Mouse (Mus musculus) liver, embryonic 14.5 days (tissue): ENCODE results near the gene Lhx5. TPM values are rescaled to one million over a fixed set of nuclear protein-coding genes. Genes with fewer than 3 reads are reported as not detected.

Source experiments
- ATAC-seq: fragments of 200-750 bp; cut with Nextera tagmentation; 2 replicates; pipeline ENCODE4 v1.8.0; 2017; ENCODE audit warnings: moderate number of reproducible peaks, mild to moderate bottlenecking, moderate library complexity; ENCODE audit not compliant: insufficient read depth
- DNase-seq, 3 experiments: peaks; one replicate each; pipeline ENCODE4 v3.0.0-alpha.2; 2012 to 2013; ENCODE audit warnings: low read depth in 3 of 3, low spot score in 3 of 3
- H3K27ac ChIP-seq: fragments of 300-500 bp; sonication (generic); 2 replicates; pipeline ENCODE4 v1.5.1; 2014; ENCODE audit warnings: moderate library complexity, mild to moderate bottlenecking, control low read depth, inconsistent platforms
- H3K27me3 ChIP-seq: fragments of 300-500 bp; sonication (generic); 2 replicates; pipeline ENCODE4 v1.6.1; 2014; ENCODE audit warnings: mild to moderate bottlenecking, low read length, moderate library complexity; ENCODE audit not compliant: control insufficient read depth, insufficient read depth
- H3K36me3 ChIP-seq: fragments of 300-500 bp; sonication (generic); replicated peaks from 2 replicates; pipeline ENCODE4 v1.6.1; 2014; ENCODE audit warnings: low read depth; ENCODE audit not compliant: control insufficient read depth, insufficient read depth
- H3K4me1 ChIP-seq, 2 experiments: fragments of 200-500 bp in 1 of 2; fragments of 300-500 bp in 1 of 2; sonication (generic) in 1 of 2; replicated peaks; 2 replicates each; pipeline ENCODE4 v1.6.1; 2012 to 2014; ENCODE audit warnings: antibody characterized with exemption in 1 of 2, inconsistent platforms in 1 of 2, low read length in 1 of 2; ENCODE audit not compliant: control insufficient read depth in 2 of 2, insufficient read depth in 2 of 2
- H3K4me2 ChIP-seq: fragments of 300-500 bp; sonication (generic); 2 replicates; pipeline ENCODE4 v1.6.1; 2014; ENCODE audit warnings: low read depth, mild to moderate bottlenecking, control low read depth, moderate library complexity
- H3K4me3 ChIP-seq, 2 experiments: fragments of 200-500 bp in 1 of 2; fragments of 300-500 bp in 1 of 2; sonication (generic) in 1 of 2; 2 replicates each; pipeline ENCODE4 v1.5.1; 2012 to 2014; ENCODE audit warnings: low read depth in 2 of 2, low read length in 2 of 2, mild to moderate bottlenecking in 2 of 2, control low read depth in 1 of 2, inconsistent platforms in 1 of 2, moderate library complexity in 1 of 2; ENCODE audit not compliant: insufficient read depth in 1 of 2
- H3K9ac ChIP-seq: fragments of 300-500 bp; sonication (generic); replicated peaks from 2 replicates; pipeline ENCODE4 v1.6.1; 2014; ENCODE audit warnings: mild to moderate bottlenecking, control low read depth, moderate library complexity
- H3K9me3 ChIP-seq: fragments of 300-500 bp; sonication (generic); 2 replicates; pipeline ENCODE4 v1.6.1; 2016; ENCODE audit warnings: low read length, mixed read lengths; ENCODE audit not compliant: control insufficient read depth
- CTCF ChIP-seq: IDR thresholded peaks from 2 replicates; pipeline ENCODE4 v1.5.1; 2016; ENCODE audit warnings: antibody characterized with exemption, low read depth, control low read depth
- EP300 ChIP-seq: IDR thresholded peaks from 2 replicates; pipeline ENCODE4 v1.6.1; 2016; ENCODE audit warnings: antibody characterized with exemption, low read depth
- WGBS: fragments of 180-500 bp; shearing (Covaris S2); extraction: QIAGEN DNeasy Blood & Tissue Kit; methylation state at CpG from one replicate; pipeline ENCODE4 v1.1.7; 2014; ENCODE audit not compliant: insufficient replicate concordance; 5-methylcytosine and 5-hydroxymethylcytosine counted together
- polyA plus RNA-seq, 2 experiments: library from polyadenylated mRNA; depleted of rRNA in 1 of 2; stranded (reverse) in 1 of 2; unstranded in 1 of 2; fragments of >200 nt; fragmentation: Nextera tagmentation in 1 of 2; extraction: Ambion mirVana in 1 of 2; gene quantifications; 2 replicates each; pipeline versions ENCODE4 v1.2.1 to v1.2.3; 2012 to 2014

The Lhx5 gene
- polyA plus RNA-seq, 2 experiments: not detected

DNA sequence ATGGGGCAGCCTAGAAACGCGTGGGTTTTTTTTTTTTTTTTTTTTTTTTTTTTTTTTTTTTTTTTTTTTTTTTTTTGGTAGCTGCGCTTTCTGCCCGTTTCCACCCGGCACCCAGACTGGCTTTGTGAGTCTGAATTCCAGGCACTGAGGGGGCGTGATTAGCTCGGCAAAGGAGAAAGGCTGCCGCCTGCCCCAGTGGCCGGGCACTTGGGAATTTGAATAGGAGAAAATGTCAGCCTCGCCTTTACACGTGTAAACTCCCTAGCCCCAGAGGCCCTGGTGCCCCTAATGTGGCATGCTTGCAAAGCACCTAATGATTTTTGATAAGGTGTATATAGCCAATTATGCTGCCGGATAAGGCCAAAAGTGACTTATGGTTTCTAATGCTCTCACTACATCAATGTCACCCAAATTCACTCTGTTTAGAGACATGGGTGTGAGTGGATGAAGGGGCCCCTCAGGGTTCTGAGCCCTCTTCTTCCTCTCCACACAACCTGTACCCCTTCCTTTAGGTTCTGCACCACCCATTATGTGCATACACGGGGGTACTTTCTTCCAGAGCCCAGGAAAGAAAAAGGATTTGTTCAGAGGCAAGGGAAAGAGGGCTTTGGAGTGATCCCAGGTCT lies 1.7 kb downstream of the Lhx5 start:
- Histone ChIP-seq H3K27me3 (peaks cover 96% of the 10 kb centered on the region), H3K27ac (no peak overlapping the region), H3K4me3 (no peak overlapping the region), H3K36me3 (no peaks in the 10 kb centered on the region), H3K9me3 (no peaks in the 10 kb centered on the region), H3K4me1 (no peaks in the 10 kb centered on the region), H3K4me2 (no peak overlapping the region), H3K9ac (no peak overlapping the region)
- no peak for DNase-seq
- WGBS: 3% methylated on average over 13 of the region's 13 CpGs
- no peak for ATAC-seq
- TF ChIP-seq EP300: no peak
- no peak for TF ChIP-seq CTCF

- no peak overlapping the region for H3K27ac ChIP-seq
- no peaks in the 10 kb centered on the region for H3K36me3 ChIP-seq
- H3K4me2 ChIP-seq: no peak overlapping the region
- ATAC-seq: no peak
- no peak for TF ChIP-seq EP300
- TF ChIP-seq CTCF: no peak
- peaks cover 98% of the 10 kb centered on the region for H3K27me3 ChIP-seq
- DNase-seq: no peak
- no peak overlapping the region for H3K9ac ChIP-seq
- no peak overlapping the region for H3K4me3 ChIP-seq
- H3K4me1 ChIP-seq: no peaks in the 10 kb centered on the region
- H3K9me3 ChIP-seq: no peaks in the 10 kb centered on the region
- 3% methylated on average over 21 of the region's 21 CpGs for WGBS
These were observed 2.8 kb downstream of the Lhx5 start for GRCm38 (mm10) chr5:120434231-120434735.

GRCm38 (mm10) chr5:120435006-120435681 lies 3.6 kb downstream of the Lhx5 start:
- Histone ChIP-seq H3K9me3 (no peaks in the 10 kb centered on the region), H3K4me3 (no peak overlapping the region), H3K27ac (no peak overlapping the region), H3K4me1 (no peaks in the 10 kb centered on the region), H3K27me3 (peaks cover 98% of the 10 kb centered on the region), H3K36me3 (no peaks in the 10 kb centered on the region), H3K9ac (no peak overlapping the region), H3K4me2 (no peak overlapping the region)
- no peak for ATAC-seq
- TF ChIP-seq CTCF (no peak), EP300 (no peak)
- DNase-seq: no peak
- WGBS: 2% methylated on average over 44 of the region's 44 CpGs

DNA sequence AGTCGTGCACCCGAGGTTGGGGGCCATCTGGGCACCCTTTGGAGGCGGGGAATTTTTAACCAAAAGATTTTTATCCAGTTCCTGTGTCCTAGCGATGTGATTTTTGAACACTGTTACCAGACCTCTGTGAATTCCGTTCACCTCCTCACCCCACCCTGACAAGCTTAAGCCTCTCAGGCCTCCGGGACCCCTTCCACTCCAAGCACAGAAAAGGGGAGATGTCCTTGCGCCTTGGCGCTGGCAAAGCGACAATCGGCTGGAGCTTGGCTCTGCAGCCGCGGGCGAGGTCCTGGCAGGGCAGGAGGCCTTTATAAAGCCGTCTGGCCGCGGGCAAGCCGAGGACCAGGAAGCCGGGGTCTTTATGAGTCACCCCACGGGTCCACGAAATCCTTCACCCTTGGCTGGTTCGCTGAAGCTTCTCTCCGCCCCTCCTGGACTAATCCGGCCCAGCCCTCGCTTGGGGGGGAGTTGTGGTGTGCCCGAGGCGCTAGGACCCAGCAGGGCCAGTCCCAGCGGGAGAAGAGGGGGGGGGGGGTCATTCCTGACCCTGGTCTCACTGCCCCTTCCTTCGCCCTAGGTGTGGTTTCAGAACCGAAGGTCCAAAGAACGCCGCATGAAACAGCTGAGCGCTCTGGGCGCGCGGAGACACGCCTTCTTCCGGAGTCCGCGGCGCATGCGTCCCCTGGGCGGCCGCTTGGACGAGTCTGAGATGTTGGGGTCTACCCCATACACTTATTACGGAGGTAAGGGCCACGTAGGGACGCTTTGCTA lies 4.4 kb downstream of the Lhx5 start:
- Histone ChIP-seq H3K4me1 (no peaks in the 10 kb centered on the region), H3K4me2 (peak overlapping the region; percentile 43), H3K27me3 (peaks cover 98% of the 10 kb centered on the region), H3K36me3 (no peaks in the 10 kb centered on the region), H3K9me3 (no peaks in the 10 kb centered on the region), H3K27ac (no peak overlapping the region), H3K9ac (no peak overlapping the region), H3K4me3 (no peak overlapping the region)
- ATAC-seq (no peak), DNase-seq (no peak)
- TF ChIP-seq EP300 (no peak), CTCF (no peak)
- 2% methylated on average over 45 of the region's 47 CpGs for WGBS

GRCm38 (mm10) chr5:120436885-120437495 lies 5.5 kb downstream of the Lhx5 start:
- Histone ChIP-seq H3K27me3 (peaks cover 91% of the 10 kb centered on the region), H3K9me3 (no peaks in the 10 kb centered on the region), H3K36me3 (no peaks in the 10 kb centered on the region), H3K27ac (no peak overlapping the region), H3K9ac (no peak overlapping the region), H3K4me1 (no peaks in the 10 kb centered on the region), H3K4me3 (no peak overlapping the region), H3K4me2 (no peak overlapping the region)
- WGBS: 2% methylated on average over 18 of the region's 18 CpGs
- DNase-seq (no peak), ATAC-seq (no peak)
- no peak for TF ChIP-seq CTCF
- TF ChIP-seq EP300: no peak
